Mouse (Mus musculus) stomach, postnatal 0 days (tissue): Measurements from ENCODE around the gene Pdzk1ip1. TPM values are rescaled to one million over a fixed set of nuclear protein-coding genes. Genes with fewer than 3 reads are reported as not detected.

Experiments used
- ATAC-seq: fragments of 200-750 bp; cut with Nextera tagmentation; 2 replicates; pipeline ENCODE4 v1.8.0; 2017; ENCODE audit not compliant: low FRiP score, low TSS enrichment
- DNase-seq: peaks from one replicate; pipeline ENCODE4 v3.0.0-alpha.2; 2016; ENCODE audit warnings: low spot score
- H3K27ac ChIP-seq: fragments of 300-500 bp; sonication (generic); replicated peaks from 2 replicates; pipeline ENCODE4 v1.5.1; 2014; ENCODE audit warnings: mild to moderate bottlenecking, control low read depth
- H3K27me3 ChIP-seq: fragments of 300-500 bp; sonication (generic); 2 replicates; pipeline ENCODE4 v1.6.1; 2014; ENCODE audit warnings: low read length; ENCODE audit not compliant: control insufficient read depth, insufficient read depth
- H3K36me3 ChIP-seq: fragments of 300-500 bp; sonication (generic); 2 replicates; pipeline ENCODE4 v1.6.1; 2014; ENCODE audit warnings: low read length, mixed read lengths; ENCODE audit not compliant: control insufficient read depth, insufficient read depth
- H3K4me1 ChIP-seq: fragments of 300-500 bp; sonication (generic); replicated peaks from 2 replicates; pipeline ENCODE4 v1.6.1; 2014; ENCODE audit warnings: antibody characterized with exemption; ENCODE audit not compliant: control insufficient read depth, insufficient read depth
- H3K4me2 ChIP-seq: fragments of 300-500 bp; sonication (generic); replicated peaks from 2 replicates; pipeline ENCODE4 v1.6.1; 2014; ENCODE audit warnings: low read depth, mild to moderate bottlenecking, control low read depth, moderate library complexity
- H3K4me3 ChIP-seq: fragments of 300-500 bp; sonication (generic); 2 replicates; pipeline ENCODE4 v1.5.1; 2014; ENCODE audit warnings: low read depth, low read length, control low read depth
- H3K9ac ChIP-seq: fragments of 300-500 bp; sonication (generic); 2 replicates; pipeline ENCODE4 v1.6.1; 2014; ENCODE audit warnings: mild to moderate bottlenecking, low read length, control low read depth, mixed read lengths
- H3K9me3 ChIP-seq: fragments of 300-500 bp; sonication (generic); 2 replicates; pipeline ENCODE4 v1.6.1; 2016; ENCODE audit warnings: low read length; ENCODE audit not compliant: control insufficient read depth
- CTCF ChIP-seq: IDR thresholded peaks from 2 replicates; pipeline ENCODE4 v1.5.1; 2016; ENCODE audit warnings: antibody characterized with exemption, low read depth, mild to moderate bottlenecking, moderate library complexity
- EP300 ChIP-seq: optimal IDR thresholded peaks from 2 replicates; pipeline ENCODE3; 2016; ENCODE audit warnings: antibody characterized with exemption
- WGBS: fragments of 180-500 bp; shearing (Covaris S2); extraction: QIAGEN DNeasy Blood & Tissue Kit; methylation state at CpG from one replicate; pipeline ENCODE4 v1.1.7; 2014; 5-methylcytosine and 5-hydroxymethylcytosine counted together
- polyA plus RNA-seq: library from polyadenylated mRNA; unstranded; fragments of >200 nt; fragmentation: Nextera tagmentation; extraction: Ambion mirVana; gene quantifications from 2 replicates; pipeline ENCODE4 v1.2.1, GENCODE M21; 2015

The Pdzk1ip1 gene
- polyA plus RNA-seq, 1 experiment from 2014 or later, result 255 TPM

- Histone ChIP-seq H3K27ac (no peak overlapping the region), H3K9ac (no peak overlapping the region), H3K36me3 (no peaks in the 10 kb centered on the region), H3K27me3 (no peaks in the 10 kb centered on the region), H3K4me2 (no peak overlapping the region), H3K9me3 (no peaks in the 10 kb centered on the region), H3K4me1 (no peaks in the 10 kb centered on the region), H3K4me3 (no peak overlapping the region)
- TF ChIP-seq EP300, result no peak
- TF ChIP-seq CTCF, result no peak
- DNase-seq, result no peak
- no peak for ATAC-seq
- 56% methylated on average over 2 of the region's 2 CpGs for WGBS
Observed at GRCm38 (mm10) chr4:115111167-115111566, 22.7 kb downstream of the Pdzk1ip1 start.

- Histone ChIP-seq H3K27ac (no peak overlapping the region), H3K4me2 (no peak overlapping the region), H3K9me3 (no peaks in the 10 kb centered on the region), H3K9ac (no peak overlapping the region), H3K36me3 (no peaks in the 10 kb centered on the region), H3K27me3 (no peaks in the 10 kb centered on the region), H3K4me1 (no peaks in the 10 kb centered on the region), H3K4me3 (no peak overlapping the region)
- DNase-seq, result no peak
- 24% methylated on average over 5 of the region's 5 CpGs for WGBS
- TF ChIP-seq EP300 (no peak), CTCF (no peak; the same call in 1 of the 2 replicates)
- no peak for ATAC-seq
Observed at GRCm38 (mm10) chr4:115113266-115113665, 24.8 kb downstream of the Pdzk1ip1 start.

DNA sequence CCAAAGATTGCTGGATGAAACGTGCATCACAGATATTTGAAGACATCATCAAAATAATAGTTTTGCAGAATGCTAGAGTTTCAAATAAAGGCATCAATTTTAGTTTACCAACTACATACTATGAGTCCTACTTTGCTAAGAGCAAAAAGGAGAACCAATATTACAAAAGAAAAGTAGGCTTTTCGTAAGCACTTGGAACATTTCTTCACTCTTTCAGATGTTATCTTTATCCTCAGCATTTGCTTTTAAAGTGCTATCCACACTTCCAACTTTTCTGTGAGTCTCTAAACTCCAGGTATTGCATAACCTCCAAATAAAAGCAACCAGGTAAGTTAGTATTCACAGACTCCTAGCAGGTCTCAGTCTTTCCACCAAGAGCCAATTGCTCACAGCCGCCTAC is 31.1 kb downstream of the Pdzk1ip1 start:
- DNase-seq (no peak), ATAC-seq (no peak)
- no peak overlapping the region for H3K9ac ChIP-seq
- H3K4me2 ChIP-seq, result no peak overlapping the region
- 85% methylated on average over 3 of the region's 3 CpGs for WGBS
- no peaks in the 10 kb centered on the region for H3K4me1 ChIP-seq
- H3K36me3 ChIP-seq, result no peaks in the 10 kb centered on the region
- H3K27me3 ChIP-seq, result no peaks in the 10 kb centered on the region
- no peaks in the 10 kb centered on the region for H3K9me3 ChIP-seq
- TF ChIP-seq CTCF, result no peak
- no peak for TF ChIP-seq EP300
- H3K4me3 ChIP-seq, result no peak overlapping the region
- H3K27ac ChIP-seq, result no peak overlapping the region

- Histone ChIP-seq H3K9me3 (no peaks in the 10 kb centered on the region), H3K27me3 (no peaks in the 10 kb centered on the region), H3K36me3 (no peaks in the 10 kb centered on the region), H3K27ac (no peak overlapping the region), H3K9ac (no peak overlapping the region), H3K4me3 (no peak overlapping the region), H3K4me1 (no peaks in the 10 kb centered on the region), H3K4me2 (no peak overlapping the region)
- ATAC-seq, result no peak
- 77% methylated on average over 2 of the region's 2 CpGs for WGBS
- no peak for TF ChIP-seq CTCF
- TF ChIP-seq EP300, result no peak
- no peak for DNase-seq
Observed at GRCm38 (mm10) chr4:115121162-115121561, 32.7 kb downstream of the Pdzk1ip1 start.

GRCm38 (mm10) chr4:115121608-115122007 is 33.1 kb downstream of the Pdzk1ip1 start:
- H3K36me3 ChIP-seq, result no peaks in the 10 kb centered on the region
- H3K4me3 ChIP-seq, result no peak overlapping the region
- no peaks in the 10 kb centered on the region for H3K4me1 ChIP-seq
- H3K27ac ChIP-seq, result no peak overlapping the region
- H3K4me2 ChIP-seq, result no peak overlapping the region
- DNase-seq, result no peak
- WGBS, result 67% methylated on average over 5 of the region's 5 CpGs
- no peaks in the 10 kb centered on the region for H3K27me3 ChIP-seq
- no peak overlapping the region for H3K9ac ChIP-seq
- ATAC-seq, result no peak
- no peaks in the 10 kb centered on the region for H3K9me3 ChIP-seq
- TF ChIP-seq CTCF (no peak), EP300 (no peak)

DNA sequence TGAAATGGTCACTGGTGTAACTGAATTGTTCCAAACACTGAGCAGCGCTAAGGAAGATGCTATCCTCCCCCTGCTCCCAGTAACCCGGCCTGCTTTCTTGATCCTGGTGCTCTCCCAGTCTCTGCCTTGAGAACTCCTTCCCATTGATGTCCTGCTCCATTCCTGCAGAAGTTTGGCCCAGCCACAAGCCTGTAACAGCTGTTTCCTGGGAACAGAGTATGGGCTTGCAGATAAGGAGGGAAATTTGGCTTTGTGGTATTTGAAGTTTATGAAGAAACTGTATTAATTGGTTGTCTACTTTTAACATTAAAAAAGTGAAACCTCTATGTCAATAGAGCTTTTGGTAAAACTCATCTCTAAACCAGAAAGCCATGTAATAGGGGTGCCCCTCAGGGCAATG is 35.0 kb downstream of the Pdzk1ip1 start:
- Histone ChIP-seq H3K27me3 (no peaks in the 10 kb centered on the region), H3K9me3 (no peaks in the 10 kb centered on the region), H3K4me1 (no peaks in the 10 kb centered on the region), H3K36me3 (no peaks in the 10 kb centered on the region), H3K9ac (no peak overlapping the region), H3K4me2 (no peak overlapping the region), H3K4me3 (no peak overlapping the region), H3K27ac (no peak overlapping the region)
- DNase-seq, result no peak
- TF ChIP-seq EP300 (no peak), CTCF (no peak)
- 61% methylated on average over 2 of the region's 2 CpGs for WGBS
- ATAC-seq, result no peak
